Mouse (Mus musculus) liver, postnatal 0 days (tissue): ENCODE measurements around the gene Slc25a24.

ENCODE experiments used
- CTCF ChIP-seq: sonication (generic); IDR thresholded peaks from 2 replicates; pipeline ENCODE4 v1.5.1; 2016; ENCODE audit warnings: antibody characterized with exemption, low read depth
- EP300 ChIP-seq: IDR thresholded peaks from 2 replicates; pipeline ENCODE4 v1.6.1; 2016; ENCODE audit warnings: antibody characterized with exemption, low read depth, mild to moderate bottlenecking

GRCm38 (mm10) chr3:109132966-109133365 lies 10.0 kb downstream of the Slc25a24 start:
- TF ChIP-seq CTCF (no peak), EP300 (no peak)
